Mouse (Mus musculus) erythroblast, embryonic 14.5 days (primary cell): ENCODE results near the gene Kif26b.

Experiments used
- GATA1 ChIP-seq: IDR thresholded peaks from 2 replicates; pipeline ENCODE4 v1.6.1; 2012; ENCODE audit warnings: low read length, inconsistent platforms, mixed read lengths
- TAL1 ChIP-seq: IDR thresholded peaks from 3 replicates; pipeline ENCODE4 v1.6.1; 2012; ENCODE audit warnings: low read length, inconsistent platforms, mixed read lengths

GRCm38 (mm10) chr1:178655525-178655924 is 126.6 kb downstream of the Kif26b start:
- no peak for TF ChIP-seq GATA1
- no peak for TF ChIP-seq TAL1
